Mouse (Mus musculus) heart, adult 2 months (tissue): ENCODE measurements around the gene Bdh2.

Source experiments
- CTCF ChIP-seq: fragments of 200-600 bp; IDR thresholded peaks from 2 replicates; pipeline ENCODE4 v1.8.1; 2022; ENCODE audit warnings: antibody characterized with exemption, mild to moderate bottlenecking, moderate library complexity
- EP300 ChIP-seq: fragments of 200-500 bp; IDR thresholded peaks from 2 replicates; pipeline ENCODE4 v1.6.1; 2011; ENCODE audit warnings: low read depth, low read length, control low read depth; ENCODE audit not compliant: insufficient read depth
- POLR2A ChIP-seq: fragments of 200-500 bp; IDR thresholded peaks from 2 replicates; pipeline ENCODE4 v1.6.1; 2011; ENCODE audit warnings: mild to moderate bottlenecking, low read depth, low read length, control low read depth; ENCODE audit not compliant: insufficient read depth

GRCm38 (mm10) chr3:135328560-135328959 lies 47.5 kb downstream of the Bdh2 start:
- TF ChIP-seq CTCF (peak; percentile 64), POLR2A (no peak), EP300 (no peak)
